Mouse (Mus musculus): ENCODE results near the gene Tnip1.

The Tnip1 gene

GRCm38 (mm10) chr11:54869318-54869717 is 93.4 kb downstream of the Tnip1 start:
- DNase-seq = no peak

GRCm38 (mm10) chr11:54868445-54868844 is 94.3 kb downstream of the Tnip1 start:
- no peak for DNase-seq

- no peak for DNase-seq
Measured at GRCm38 (mm10) chr11:54867903-54868434, 94.7 kb downstream of the Tnip1 start.

- DNase-seq = no peak
Measured at GRCm38 (mm10) chr11:54867049-54867385, 95.7 kb downstream of the Tnip1 start.

- DNase-seq = peak; percentile 94
Measured at GRCm38 (mm10) chr11:54866119-54867048, 96.3 kb downstream of the Tnip1 start, which contains the start of gene Hint1. Gene Hint1 (plus strand): TSS chr11:54866383.

DNA sequence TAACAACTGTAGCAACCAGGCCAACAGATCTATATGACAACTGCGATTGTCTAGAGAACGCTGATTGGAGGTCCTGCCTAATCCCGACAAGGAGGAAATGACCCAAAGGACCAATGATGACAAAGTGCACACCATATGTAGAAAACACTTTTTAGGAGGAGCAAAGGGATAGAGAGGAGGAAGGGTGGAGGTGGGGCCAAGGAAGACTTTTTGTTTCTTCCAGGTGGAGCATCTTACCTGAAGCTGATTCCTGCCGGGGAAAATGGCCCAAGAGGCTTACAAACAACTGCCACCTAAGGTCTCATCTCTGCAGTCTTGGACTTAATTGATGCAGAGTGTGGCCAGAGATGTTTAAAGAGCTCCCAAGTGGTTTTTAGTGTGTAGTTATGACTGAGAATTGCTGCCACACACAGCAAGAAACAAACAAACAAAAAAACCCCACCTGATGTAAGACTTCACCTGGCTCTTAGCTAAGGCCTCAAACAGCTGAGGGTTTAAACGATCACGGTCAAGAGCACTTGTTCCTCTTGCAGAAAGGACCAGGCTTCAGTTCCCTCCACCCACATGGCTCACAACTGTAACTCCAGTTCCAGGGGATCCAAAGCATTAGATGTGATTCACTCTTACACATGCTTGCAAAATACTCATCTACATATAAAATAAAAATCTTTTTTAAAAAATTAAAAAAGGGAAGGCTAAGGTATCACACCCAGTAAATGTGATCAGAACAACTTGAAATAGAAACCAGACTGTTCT is 97.2 kb downstream of the Tnip1 start:
- DNase-seq = no peak

- peak; percentile 79 for DNase-seq
Measured at GRCm38 (mm10) chr11:54862621-54863520, 99.8 kb downstream of the Tnip1 start.

DNA sequence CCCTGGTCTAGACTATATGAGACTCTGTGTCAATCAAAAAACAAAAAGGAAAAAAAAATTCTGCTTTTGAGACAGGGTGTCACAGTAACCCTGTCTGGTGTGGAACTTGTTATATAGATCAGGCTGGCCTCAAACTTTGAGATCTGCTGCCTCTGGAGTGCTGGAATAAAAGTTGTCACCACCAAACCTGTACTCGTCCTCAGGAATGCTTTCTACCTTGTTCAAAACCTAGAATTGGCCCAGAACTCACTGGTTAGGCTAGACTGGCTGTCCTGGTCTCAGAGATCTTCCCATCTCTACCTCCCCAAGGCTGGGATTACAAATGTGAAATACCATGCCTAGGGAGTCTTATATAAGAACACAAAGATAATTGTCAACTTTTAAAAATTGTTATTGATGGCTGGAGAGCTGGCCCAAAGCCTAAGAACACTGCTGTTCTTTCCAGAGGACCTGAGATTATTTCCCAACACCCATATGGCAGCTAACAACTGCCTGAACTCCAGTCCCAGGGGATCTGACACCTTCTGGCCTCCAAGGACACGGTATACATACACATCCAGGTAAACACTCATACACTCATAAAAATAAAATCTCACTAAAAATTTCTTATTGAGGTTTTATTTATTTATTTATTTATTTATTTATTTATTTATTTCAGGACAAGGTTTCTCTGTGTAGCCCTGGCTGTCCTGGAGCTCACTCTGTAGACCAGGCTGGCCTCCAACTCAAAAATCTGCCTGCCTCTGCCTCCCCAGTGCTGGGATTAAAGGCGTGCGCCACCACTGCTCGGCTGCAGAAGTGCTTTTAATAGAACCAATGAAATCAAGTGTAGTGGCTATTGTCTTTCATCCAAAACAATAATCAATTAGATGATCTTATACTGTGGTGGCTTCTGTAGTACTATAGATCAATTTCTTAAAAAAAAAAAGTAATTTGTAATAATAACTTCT is 101.0 kb downstream of the Tnip1 start:
- DNase-seq = no peak

Data from retina, postnatal 1 day (tissue).